Mouse (Mus musculus) CH12.LX (cell line): Measurements from ENCODE around the gene Paox.

Source experiments
- CTCF ChIP-seq, 2 experiments: IDR thresholded peaks in 1 of 2; conservative IDR thresholded peaks in 1 of 2; 2 replicates each; pipeline ENCODE4 v1.5.1; 2011 to 2012; ENCODE audit warnings: low read depth in 2 of 2, low read length in 2 of 2, improper control_type of control experiment in 1 of 2, inconsistent platforms in 1 of 2, mild to moderate bottlenecking in 1 of 2, moderate library complexity in 1 of 2
- EP300 ChIP-seq: IDR thresholded peaks from 2 replicates; pipeline ENCODE4 v1.6.1; 2011; ENCODE audit warnings: low read length, improper control_type of control experiment
- POLR2A ChIP-seq: IDR thresholded peaks from 2 replicates; pipeline ENCODE4 v1.6.1; 2011; ENCODE audit warnings: low read depth, mild to moderate bottlenecking, improper control_type of control experiment, low read length

- TF ChIP-seq EP300 = no peak
- TF ChIP-seq CTCF (conservative IDR thresholded peaks at IDR 0.05 in 1 of 2, IDR thresholded peaks at IDR 0.05 in 1 of 2; ENCODE audit: low read depth in 2 of 2, low read length in 2 of 2) = no peak
- TF ChIP-seq POLR2A = no peak
Observed at GRCm38 (mm10) chr7:140104009-140104408, 11.6 kb upstream of the Paox start.
